Mouse (Mus musculus) forebrain, embryonic 13.5 days (tissue): ENCODE measurements around the gene Six6. TPM values are rescaled to one million over a fixed set of nuclear protein-coding genes. Genes with fewer than 3 reads are reported as not detected.

ENCODE experiments used
- ATAC-seq: fragments of 200-750 bp; cut with Nextera tagmentation; 2 replicates; pipeline ENCODE4 v1.8.0; 2017
- H3K27ac ChIP-seq: fragments of 300-500 bp; sonication (generic); 2 replicates; pipeline ENCODE4 v1.5.1; 2015; ENCODE audit warnings: inconsistent platforms, mild to moderate bottlenecking, moderate library complexity
- H3K27me3 ChIP-seq: fragments of 300-500 bp; sonication (generic); 2 replicates; pipeline ENCODE4 v1.6.1; 2015; ENCODE audit warnings: mild to moderate bottlenecking, inconsistent platforms
- H3K36me3 ChIP-seq: fragments of 300-500 bp; sonication (generic); 2 replicates; pipeline ENCODE4 v1.6.1; 2015; ENCODE audit warnings: mild to moderate bottlenecking, inconsistent platforms; ENCODE audit not compliant: poor library complexity, severe bottlenecking
- H3K4me1 ChIP-seq: fragments of 300-500 bp; sonication (generic); 2 replicates; pipeline ENCODE4 v1.6.1; 2015; ENCODE audit warnings: inconsistent platforms
- H3K4me2 ChIP-seq: fragments of 300-500 bp; sonication (generic); 2 replicates; pipeline ENCODE4 v1.6.1; 2015; ENCODE audit warnings: inconsistent platforms, mild to moderate bottlenecking, moderate library complexity
- H3K4me3 ChIP-seq: fragments of 300-500 bp; sonication (generic); 2 replicates; pipeline ENCODE4 v1.5.1; 2015; ENCODE audit warnings: mild to moderate bottlenecking, inconsistent platforms
- H3K9ac ChIP-seq: fragments of 300-500 bp; sonication (generic); 2 replicates; pipeline ENCODE4 v1.6.1; 2015; ENCODE audit warnings: mild to moderate bottlenecking, inconsistent platforms
- H3K9me3 ChIP-seq: fragments of 300-500 bp; sonication (generic); replicated peaks from 2 replicates; pipeline ENCODE4 v1.6.1; 2016; ENCODE audit warnings: inconsistent platforms
- WGBS: fragments of 180-500 bp; shearing (Covaris S2); methylation state at CpG from one replicate; pipeline ENCODE4 v1.1.7; 2015; 5-methylcytosine and 5-hydroxymethylcytosine counted together
- polyA plus RNA-seq: library from polyadenylated mRNA; unstranded; fragments of >200 nt; fragmentation: Nextera tagmentation; extraction: Ambion mirVana; gene quantifications from 2 replicates; pipeline ENCODE4 v1.2.1, GENCODE M21; 2015

Gene Six6
- 1.3 and 2.9 TPM in 2 replicates for polyA plus RNA-seq

GRCm38 (mm10) chr12:72939616-72940015, at the start of gene Six6:
TSS of gene Six6 (plus strand) at chr12:72939892.
- peak; percentile 50; the same call in 1 of the 2 replicates for ATAC-seq
- Histone ChIP-seq H3K9ac (no peak within 1 kb of the TSS), H3K36me3 (no peaks in the 10 kb centered on the region), H3K4me2 (peak within 1 kb of the TSS; percentile 42), H3K4me1 (peaks cover 9% of the 10 kb centered on the region; the same call in 1 of the 2 replicates), H3K4me3 (peak within 1 kb of the TSS; percentile 16), H3K27ac (no peak within 1 kb of the TSS), H3K27me3 (peaks cover 97% of the 10 kb centered on the region), H3K9me3 (no peaks in the 10 kb centered on the region)
- WGBS = under 1% methylated on average over 27 of the region's 28 CpGs

- Histone ChIP-seq H3K27ac (no peak overlapping the region), H3K4me2 (peak overlapping the region; percentile 59), H3K36me3 (no peaks in the 10 kb centered on the region), H3K4me3 (peak overlapping the region; percentile 29), H3K4me1 (0 out of 2 replicates have a peak, but pooled peaks cover 6% of the 10 kb centered on the region), H3K27me3 (peaks cover 15% of the 10 kb centered on the region), H3K9me3 (no peaks in the 10 kb centered on the region; the same call in 1 of the 2 replicates), H3K9ac (peak overlapping the region; percentile 43)
- 20% methylated on average over 44 of the region's 48 CpGs for WGBS
- no peak for ATAC-seq
Measured at GRCm38 (mm10) chr12:72917159-72917993, 22.3 kb upstream of the Six6 start.

- WGBS = 20% methylated on average over 8 of the region's 8 CpGs
- Histone ChIP-seq H3K4me2 (no peak overlapping the region), H3K27ac (no peak overlapping the region), H3K36me3 (no peaks in the 10 kb centered on the region), H3K27me3 (peaks cover 75% of the 10 kb centered on the region), H3K4me1 (peaks cover 9% of the 10 kb centered on the region; the same call in 1 of the 2 replicates), H3K9ac (no peak overlapping the region), H3K4me3 (no peak overlapping the region), H3K9me3 (no peaks in the 10 kb centered on the region)
- ATAC-seq = no peak
Measured at GRCm38 (mm10) chr12:72936751-72937150, 2.9 kb upstream of the Six6 start.

- Histone ChIP-seq H3K27me3 (peaks cover 84% of the 10 kb centered on the region), H3K4me2 (no peak overlapping the region), H3K4me3 (no peak overlapping the region), H3K27ac (no peak overlapping the region), H3K9me3 (no peaks in the 10 kb centered on the region), H3K4me1 (peaks cover 9% of the 10 kb centered on the region; the same call in 1 of the 2 replicates), H3K36me3 (no peaks in the 10 kb centered on the region), H3K9ac (no peak overlapping the region)
- WGBS = 2% methylated on average over 19 of the region's 19 CpGs
- no peak for ATAC-seq
Measured at GRCm38 (mm10) chr12:72937537-72938120, 2.1 kb upstream of the Six6 start.

GRCm38 (mm10) chr12:72938176-72938575, 1.5 kb upstream of the Six6 start:
- ATAC-seq = 0 out of 2 replicates have a peak, but pooled peaks have one; percentile 45
- Histone ChIP-seq H3K9ac (no peak overlapping the region), H3K27me3 (peaks cover 89% of the 10 kb centered on the region), H3K4me2 (no peak overlapping the region), H3K9me3 (no peaks in the 10 kb centered on the region), H3K36me3 (no peaks in the 10 kb centered on the region), H3K4me1 (peaks cover 9% of the 10 kb centered on the region; the same call in 1 of the 2 replicates), H3K27ac (no peak overlapping the region), H3K4me3 (no peak overlapping the region)
- 3% methylated on average over 13 of the region's 13 CpGs for WGBS

- no peak overlapping the region for H3K27ac ChIP-seq
- no peak overlapping the region for H3K9ac ChIP-seq
- no peaks in the 10 kb centered on the region for H3K9me3 ChIP-seq
- no peak overlapping the region for H3K4me3 ChIP-seq
- H3K4me1 ChIP-seq = peaks cover 9% of the 10 kb centered on the region; the same call in 1 of the 2 replicates
- H3K27me3 ChIP-seq = peaks cover 96% of the 10 kb centered on the region
- H3K36me3 ChIP-seq = no peaks in the 10 kb centered on the region
- 3% methylated on average over 14 of the region's 14 CpGs for WGBS
- no peak for ATAC-seq
- H3K4me2 ChIP-seq = peak overlapping the region; percentile 42; the same call in 1 of the 2 replicates
Measured at GRCm38 (mm10) chr12:72938600-72939490, 847 bp upstream of the Six6 start.

- no peak within 1 kb of the TSS for H3K27ac ChIP-seq
- H3K4me1 ChIP-seq = peaks cover 16% of the 10 kb centered on the region
- WGBS = under 1% methylated on average over 39 of the region's 39 CpGs
- H3K9ac ChIP-seq = no peak within 1 kb of the TSS
- peak within 1 kb of the TSS; percentile 42 for H3K4me2 ChIP-seq
- peaks cover 96% of the 10 kb centered on the region for H3K27me3 ChIP-seq
- no peaks in the 10 kb centered on the region for H3K9me3 ChIP-seq
- H3K4me3 ChIP-seq = peak within 1 kb of the TSS; percentile 16
- no peaks in the 10 kb centered on the region for H3K36me3 ChIP-seq
- ATAC-seq = no peak
Measured at GRCm38 (mm10) chr12:72940071-72940821, 554 bp downstream of the Six6 start, which contains the start of gene 4930447C04Rik. TSS of gene 4930447C04Rik (minus strand) at chr12:72940774.

GRCm38 (mm10) chr12:72940822-72941397, 1.2 kb downstream of the Six6 start:
- H3K4me2 ChIP-seq = no peak overlapping the region
- H3K9ac ChIP-seq = no peak overlapping the region
- H3K27ac ChIP-seq = no peak overlapping the region
- WGBS = 1% methylated on average over 11 of the region's 11 CpGs
- peaks cover 19% of the 10 kb centered on the region for H3K4me1 ChIP-seq
- H3K4me3 ChIP-seq = 0 out of 2 replicates have a peak overlapping the region, but pooled peaks have one; percentile 0
- peaks cover 97% of the 10 kb centered on the region for H3K27me3 ChIP-seq
- no peaks in the 10 kb centered on the region for H3K36me3 ChIP-seq
- ATAC-seq = no peak
- H3K9me3 ChIP-seq = no peaks in the 10 kb centered on the region

GRCm38 (mm10) chr12:72941398-72942051, 1.8 kb downstream of the Six6 start:
- H3K4me1 ChIP-seq = peaks cover 19% of the 10 kb centered on the region
- no peak overlapping the region for H3K9ac ChIP-seq
- H3K4me3 ChIP-seq = 0 out of 2 replicates have a peak overlapping the region, but pooled peaks have one; percentile 0
- no peak overlapping the region for H3K27ac ChIP-seq
- peaks cover 98% of the 10 kb centered on the region for H3K27me3 ChIP-seq
- under 1% methylated on average over 32 of the region's 32 CpGs for WGBS
- ATAC-seq = no peak
- H3K4me2 ChIP-seq = no peak overlapping the region
- no peaks in the 10 kb centered on the region for H3K36me3 ChIP-seq
- no peaks in the 10 kb centered on the region for H3K9me3 ChIP-seq

- H3K4me1 ChIP-seq = peaks cover 19% of the 10 kb centered on the region
- no peaks in the 10 kb centered on the region for H3K36me3 ChIP-seq
- 22% methylated on average over 6 of the region's 6 CpGs for WGBS
- H3K9me3 ChIP-seq = no peaks in the 10 kb centered on the region
- no peak overlapping the region for H3K4me3 ChIP-seq
- H3K27ac ChIP-seq = no peak overlapping the region
- H3K27me3 ChIP-seq = peaks cover 98% of the 10 kb centered on the region
- H3K4me2 ChIP-seq = no peak overlapping the region
- no peak overlapping the region for H3K9ac ChIP-seq
- no peak for ATAC-seq
Measured at GRCm38 (mm10) chr12:72942171-72942570, 2.5 kb downstream of the Six6 start.
